Mouse (Mus musculus): Measurements from ENCODE around the gene Irf7.

Irf7 gene

DNA sequence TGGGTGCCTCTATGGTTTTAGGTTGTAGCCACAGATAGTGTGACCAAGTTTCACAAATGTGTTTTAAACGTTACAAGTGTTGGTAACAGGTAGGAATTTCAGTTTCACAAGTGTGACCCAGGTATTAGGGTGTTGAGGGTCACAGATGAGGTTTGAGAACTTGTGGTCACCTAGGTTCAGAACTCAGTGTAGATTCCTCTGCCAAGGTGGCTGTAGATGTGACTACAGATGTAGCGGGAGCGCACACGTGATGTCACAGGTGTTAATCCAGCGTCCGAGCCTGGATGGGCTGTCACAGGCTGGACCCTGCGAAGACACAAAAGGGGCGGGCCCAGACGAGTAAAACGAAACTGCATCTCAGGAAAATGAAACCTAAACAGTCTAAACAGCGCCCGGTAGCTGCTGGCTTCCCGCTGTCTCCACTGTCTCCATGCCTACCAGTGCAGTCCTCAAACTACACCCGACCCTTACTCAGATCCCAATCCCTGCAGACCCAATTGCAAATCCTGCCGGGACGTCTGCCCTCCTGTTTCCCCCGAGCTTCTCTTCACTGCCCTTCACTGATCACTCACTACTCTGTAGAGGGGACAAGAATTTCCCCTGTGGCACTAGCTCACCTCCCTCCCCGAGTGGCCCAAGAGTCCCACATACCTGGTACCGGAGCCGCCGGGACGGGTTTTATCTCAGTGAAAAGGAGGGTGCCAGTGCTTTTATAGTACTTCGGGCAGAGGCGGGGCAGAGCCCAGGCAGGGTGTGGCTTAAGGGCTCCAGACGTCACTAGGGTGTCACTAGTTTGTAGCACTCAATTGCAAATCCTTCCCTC, at the start of gene Irf7:
Irf7 (minus strand) TSS at position 743 of the 823 bp plus-strand sequence.
- CTCF ChIA-PET: interaction anchor here in 3 of 4 experiments (0.6 to 1.2 kb wide), 4 partner anchors 11 to 90 kb away, joined by 3 to 5 read pairs (median 3); partner anchors contain the start of genes Sct (in 2 of the 3) and Cdhr5 (in 1 of the 3)
- POLR2A ChIA-PET: interaction anchor here in 2 of 4 experiments (0.6 to 1.5 kb wide), 8 partner anchors 11 to 72 kb away, joined by 3 to 4 read pairs (median 3); partner anchors contain the start of genes Eps8l2 (in 1 of the 2), Rassf7 (in 1 of the 2) and Sct (in 1 of the 2)

DNA sequence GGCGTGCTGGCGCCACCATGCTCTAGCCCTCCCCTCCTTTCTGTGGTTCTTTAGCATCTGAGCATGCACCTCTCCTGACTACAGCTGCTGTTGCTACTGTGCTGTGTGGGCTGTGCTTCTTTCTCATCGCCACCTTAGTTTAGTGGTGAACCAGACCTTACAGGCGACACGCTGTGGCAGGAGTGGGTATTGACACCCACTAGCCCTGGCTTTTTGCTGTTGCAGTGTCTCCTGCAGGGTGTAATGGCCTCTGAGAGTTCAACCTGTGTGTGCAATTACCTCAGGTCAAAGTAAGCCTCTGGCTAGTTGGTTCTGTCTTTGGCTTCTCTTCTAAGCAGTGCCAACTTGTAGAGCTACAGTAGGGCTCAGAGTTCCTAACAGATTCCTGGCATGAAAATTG, 49.7 kb upstream of the Irf7 start:
- POLR2A ChIA-PET: interaction anchor here in 3 of 4 experiments (1.0 to 1.9 kb wide), 11 partner anchors 10 to 80 kb away, joined by 3 to 10 read pairs (median 4); partner anchors contain the start of genes Deaf1 (in 1 of the 3), Eps8l2 (in 1 of the 3), Irf7 (in 1 of the 3) and Taldo1 (in 1 of the 3)
- CTCF ChIA-PET: interaction anchor here in 3 of 4 experiments (0.5 to 1.6 kb wide), 4 partner anchors 12 to 76 kb away, joined by 3 to 6 read pairs (median 4); partner anchors contain the start of genes Deaf1 (in 1 of the 3), Eps8l2 (in 1 of the 3), Taldo1 (in 1 of the 3) and Tmem80 (in 1 of the 3)

DNA sequence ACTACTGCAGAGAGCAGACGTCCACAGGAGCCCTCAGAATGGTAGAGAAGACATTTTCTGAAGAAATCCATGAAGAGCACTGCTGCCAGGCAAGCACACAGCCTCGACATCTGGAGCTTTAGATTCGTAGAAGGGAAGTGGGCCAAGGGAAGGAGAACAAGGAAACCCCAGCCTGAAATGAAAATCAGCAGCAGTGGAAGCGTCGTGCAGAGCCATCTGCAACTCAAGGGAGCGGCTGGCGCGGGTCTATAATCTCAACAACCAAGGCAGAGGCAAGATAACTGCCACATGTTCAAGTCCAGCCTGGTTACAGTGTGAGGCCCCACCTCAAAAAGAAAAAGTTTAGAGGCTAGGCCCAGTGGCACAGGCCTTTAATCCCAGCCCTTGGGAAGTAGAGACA, 48.8 kb upstream of the Irf7 start:
- ChIA-PET POLR2A (interaction anchor here in 2 of 4 experiments (0.9 to 1.9 kb wide), 5 partner anchors 13 to 77 kb away, joined by 3 to 10 read pairs (median 4); partner anchors contain the start of genes Deaf1 (in 1 of the 2), Eps8l2 (in 1 of the 2), Irf7 (in 1 of the 2) and Taldo1 (in 1 of the 2)), CTCF (interaction anchor here in 2 of 4 experiments (0.6 to 1.1 kb wide), 3 partner anchors 24 to 454 kb away, joined by 3 read pairs; partner anchors contain the start of gene Eps8l2 (in 1 of the 2))

DNA sequence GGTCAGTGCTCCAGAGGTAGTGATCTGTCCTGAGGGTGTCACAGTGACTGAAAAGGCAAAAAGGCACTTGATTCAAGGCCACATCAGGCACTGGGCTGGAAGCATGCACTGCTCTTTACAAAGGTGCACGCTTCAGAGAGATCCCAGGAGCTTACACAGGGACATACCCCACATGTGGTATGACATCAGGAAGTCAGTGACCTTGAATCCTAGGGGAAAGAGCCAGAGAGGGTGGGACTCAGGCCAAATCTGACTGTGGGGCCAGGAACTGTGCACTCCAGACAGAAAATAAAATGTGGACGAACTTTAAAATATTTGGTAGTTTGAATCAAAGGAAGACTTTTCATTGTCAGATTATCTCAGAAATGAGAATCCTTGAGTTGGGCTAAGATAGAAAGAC, 48.1 kb upstream of the Irf7 start:
- POLR2A ChIA-PET: interaction anchor here in 1 of 4 experiments (1.0 to 1.9 kb wide), 6 partner anchors 14 to 79 kb away, joined by 3 to 10 read pairs (median 4); partner anchors contain the start of genes Deaf1, Eps8l2, Irf7 and Taldo1
- CTCF ChIA-PET: interaction anchor here in 1 of 4 experiments (0.9 kb wide), 1 partner anchor 62 kb away, joined by 5 read pairs; no protein-coding TSS in a partner anchor

DNA sequence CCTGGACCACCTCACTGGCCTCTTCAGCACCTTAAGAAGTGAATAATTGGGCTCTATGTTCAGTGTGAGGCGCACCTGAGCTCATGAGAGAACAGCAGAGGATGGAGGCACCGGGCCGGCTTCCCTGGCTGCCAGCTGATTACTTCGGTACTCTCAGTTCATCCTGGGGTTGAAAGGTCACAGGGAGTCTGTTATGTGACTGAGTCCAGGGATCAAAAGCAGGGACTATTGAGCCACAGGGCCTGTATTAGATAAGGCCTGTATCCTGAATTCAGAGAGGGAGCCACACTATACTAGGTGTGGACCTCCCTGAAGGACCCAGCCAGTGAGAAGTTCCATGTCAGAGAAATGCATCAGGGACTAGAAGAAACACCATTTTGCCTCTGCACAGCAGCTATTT, 38.3 kb upstream of the Irf7 start:
- CTCF ChIA-PET: interaction anchor here in 1 of 4 experiments (0.6 kb wide), 1 partner anchor 13 kb away, joined by 3 read pairs; no protein-coding TSS in a partner anchor

DNA sequence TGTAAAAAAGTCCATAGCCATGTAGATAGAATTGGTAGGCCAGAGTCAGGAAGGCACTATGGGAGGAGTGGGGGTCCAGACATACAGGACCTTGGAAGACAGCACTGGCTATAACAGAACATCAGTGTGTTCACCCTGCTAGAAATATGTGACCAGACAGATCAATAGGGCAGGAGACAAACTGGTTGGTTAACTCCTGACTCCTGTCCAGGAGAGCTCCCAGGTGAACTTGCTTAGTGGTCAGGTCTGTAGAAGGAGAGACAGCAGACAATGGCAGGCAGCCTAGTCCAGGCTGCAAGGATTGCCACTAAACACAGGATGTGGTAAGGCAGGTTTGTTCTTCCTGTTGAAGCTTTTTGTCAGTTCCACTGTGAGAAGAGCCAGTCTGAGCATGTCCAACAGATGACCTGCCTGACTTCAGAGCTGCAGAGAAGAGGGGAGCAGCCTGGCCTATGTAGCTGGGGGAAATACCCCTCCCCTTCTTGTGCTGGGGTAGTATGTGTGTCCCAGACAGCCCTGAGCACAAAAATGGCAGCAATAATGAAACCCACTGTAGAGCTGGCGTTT, 36.5 kb upstream of the Irf7 start:
- CTCF ChIA-PET: interaction anchor here in 1 of 4 experiments (1.1 kb wide), 1 partner anchor 24 kb away, joined by 3 read pairs; the partner anchor contains the start of gene Sct
- POLR2A ChIA-PET: interaction anchor here in 3 of 4 experiments (0.6 to 3.0 kb wide), 17 partner anchors 8 to 166 kb away, joined by 3 to 11 read pairs (median 3); partner anchors contain the start of genes Deaf1 (in 2 of the 3), Tmem80 (in 2 of the 3), Cdhr5 (in 1 of the 3) and Drd4 (in 1 of the 3)

More for the DNA sequence above, 38.3 kb upstream of the Irf7 start:
- POLR2A ChIA-PET: interaction anchor here in 1 of 4 experiments (0.6 to 3.0 kb wide), 3 partner anchors 10 to 76 kb away, joined by 3 to 11 read pairs (median 4); partner anchors contain the start of gene Phrf1

DNA sequence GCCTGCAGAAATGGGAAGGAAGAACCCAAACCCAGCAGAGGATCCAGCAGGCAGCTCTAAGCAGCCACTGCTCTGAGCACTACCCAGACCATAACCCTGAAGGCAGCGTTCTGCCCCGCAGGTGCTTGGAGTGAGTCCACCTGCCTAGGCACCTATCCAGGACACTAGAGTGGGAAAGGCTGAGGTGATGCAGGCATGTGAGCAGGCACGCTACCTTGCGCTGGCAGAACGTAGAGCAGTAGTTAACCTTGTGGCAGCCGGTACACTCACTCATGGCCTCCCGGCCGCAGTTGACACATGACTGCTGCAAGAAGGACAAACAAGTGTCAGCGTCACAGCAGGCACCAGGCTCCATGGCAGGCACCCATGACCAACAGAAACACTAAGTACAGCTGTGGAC, 35.1 kb upstream of the Irf7 start:
- ChIA-PET CTCF (interaction anchor here in 2 of 4 experiments (0.6 to 0.8 kb wide), 2 partner anchors 22 to 29 kb away, joined by 3 read pairs; no protein-coding TSS in a partner anchor), POLR2A (interaction anchor here in 2 of 4 experiments (0.6 to 1.9 kb wide), 7 partner anchors 15 to 450 kb away, joined by 3 to 6 read pairs (median 4); partner anchors contain the start of genes Rassf7 (in 1 of the 2) and Sct (in 1 of the 2))

DNA sequence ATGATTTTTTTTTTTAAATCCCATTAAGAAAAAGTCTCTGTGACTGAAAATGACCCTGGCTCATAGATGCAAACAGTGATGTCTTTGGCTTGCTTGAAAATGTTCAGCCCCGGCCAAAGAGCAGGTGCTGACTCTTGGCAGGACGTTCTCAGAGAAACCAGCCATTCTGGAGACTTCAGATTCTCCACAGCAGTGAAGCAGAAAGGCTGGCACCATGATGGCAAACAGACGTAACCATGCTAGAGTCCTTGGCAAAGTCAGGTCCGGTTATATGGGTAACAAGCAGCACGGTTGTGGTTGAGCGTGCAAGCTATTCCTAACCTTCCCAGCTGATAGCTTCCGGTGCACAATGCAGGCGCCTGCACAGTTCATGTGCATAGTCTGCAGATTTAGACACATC, 32.9 kb upstream of the Irf7 start:
- POLR2A ChIA-PET: interaction anchor here in 1 of 4 experiments (0.7 to 1.9 kb wide), 2 partner anchors 9 to 137 kb away, joined by 3 to 4 read pairs; no protein-coding TSS in a partner anchor
- CTCF ChIA-PET: no interaction called here

DNA sequence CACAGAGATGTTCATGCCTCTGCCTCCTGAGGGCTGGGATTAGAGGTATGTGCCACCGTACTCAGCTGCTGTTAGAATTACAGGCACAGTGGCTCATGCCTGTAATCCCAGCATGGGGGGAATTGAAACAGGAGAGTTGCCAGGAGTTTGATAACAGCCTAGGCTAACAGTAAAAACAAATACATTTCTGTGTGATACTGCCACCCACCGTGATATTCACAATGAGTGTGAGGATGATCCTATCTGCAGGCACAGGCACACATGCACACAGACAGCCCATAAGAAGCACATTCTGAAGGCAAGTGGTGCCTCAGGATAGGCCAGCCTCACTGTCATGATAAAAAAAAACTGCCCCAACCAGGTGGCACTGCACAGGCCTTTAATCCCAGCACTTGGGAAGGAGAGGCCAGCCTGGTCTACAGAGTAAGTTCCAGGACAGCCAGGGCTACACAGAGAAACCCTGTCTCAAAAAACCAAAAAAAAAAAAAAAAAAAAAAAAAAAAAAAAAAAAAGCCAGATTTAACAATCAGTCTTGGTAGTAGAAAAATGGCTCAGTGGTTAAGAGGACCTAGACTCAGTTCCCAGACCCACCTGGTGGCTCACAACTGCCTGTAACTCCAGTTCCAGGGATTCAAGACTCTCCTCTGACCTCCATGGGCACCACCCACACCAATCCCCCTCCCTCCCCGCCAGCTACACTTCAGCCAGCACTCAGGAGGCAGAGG, 31.8 kb upstream of the Irf7 start:
- POLR2A ChIA-PET: interaction anchor here in 1 of 4 experiments (1.1 to 1.5 kb wide), 2 partner anchors 49 to 167 kb away, joined by 3 read pairs; no protein-coding TSS in a partner anchor
- CTCF ChIA-PET: interaction anchor here in 1 of 4 experiments (0.6 kb wide), 1 partner anchor 160 kb away, joined by 5 read pairs; no protein-coding TSS in a partner anchor

DNA sequence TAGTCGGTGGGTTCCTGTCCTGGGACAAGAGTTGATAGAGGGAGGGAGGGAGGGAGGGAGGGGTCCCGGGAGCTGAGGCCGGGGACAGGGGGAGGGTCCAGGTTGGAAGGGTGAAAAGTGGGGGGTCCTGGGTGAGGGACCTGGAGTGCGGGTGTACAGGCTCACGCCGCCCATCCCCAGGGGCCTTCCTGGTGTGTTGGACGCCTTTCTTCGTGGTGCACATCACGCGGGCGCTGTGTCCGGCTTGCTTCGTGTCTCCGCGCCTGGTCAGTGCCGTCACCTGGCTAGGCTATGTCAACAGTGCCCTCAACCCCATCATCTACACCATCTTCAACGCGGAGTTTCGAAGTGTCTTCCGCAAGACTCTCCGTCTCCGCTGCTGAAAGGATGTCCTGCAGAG, 28.2 kb upstream of the Irf7 start:
- ChIA-PET CTCF (interaction anchor here in 2 of 4 experiments (0.6 to 1.8 kb wide), 3 partner anchors 11 to 98 kb away, joined by 5 to 7 read pairs (median 6); partner anchors contain the start of gene Taldo1 (in 1 of the 2)), POLR2A (interaction anchor here in 3 of 4 experiments (0.6 to 4.2 kb wide), 18 partner anchors 10 to 146 kb away, joined by 3 to 32 read pairs (median 4); partner anchors contain the start of genes Sct (in 2 of the 3), Cdhr5 (in 1 of the 3), Eps8l2 (in 1 of the 3) and Irf7 (in 1 of the 3))

DNA sequence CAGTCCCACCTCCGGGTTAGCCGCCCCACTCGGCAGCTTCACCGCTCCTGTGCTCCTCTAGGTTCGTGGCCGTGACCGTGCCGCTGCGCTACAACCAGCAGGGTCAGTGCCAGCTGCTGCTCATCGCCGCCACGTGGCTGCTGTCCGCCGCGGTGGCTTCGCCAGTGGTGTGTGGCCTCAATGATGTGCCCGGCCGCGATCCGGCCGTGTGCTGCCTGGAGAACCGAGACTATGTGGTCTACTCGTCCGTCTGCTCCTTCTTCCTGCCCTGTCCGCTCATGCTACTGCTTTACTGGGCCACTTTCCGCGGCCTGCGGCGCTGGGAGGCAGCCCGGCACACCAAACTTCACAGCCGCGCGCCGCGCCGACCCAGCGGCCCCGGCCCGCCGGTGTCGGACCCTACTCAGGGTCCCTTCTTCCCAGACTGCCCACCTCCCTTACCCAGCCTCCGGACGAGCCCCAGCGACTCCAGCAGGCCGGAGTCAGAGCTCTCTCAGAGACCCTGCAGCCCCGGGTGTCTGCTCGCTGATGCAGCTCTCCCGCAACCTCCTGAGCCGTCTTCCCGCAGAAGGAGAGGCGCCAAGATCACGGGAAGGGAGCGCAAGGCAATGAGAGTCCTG, 27.7 kb upstream of the Irf7 start:
- CTCF ChIA-PET: interaction anchor here in 3 of 4 experiments (0.6 to 1.8 kb wide), 6 partner anchors 11 to 98 kb away, joined by 3 to 7 read pairs (median 4); partner anchors contain the start of gene Taldo1 (in 1 of the 3)
- POLR2A ChIA-PET: interaction anchor here in 3 of 4 experiments (0.6 to 4.2 kb wide), 12 partner anchors 10 to 147 kb away, joined by 3 to 32 read pairs (median 4); partner anchors contain the start of genes Sct (in 2 of the 3), Cdhr5 (in 1 of the 3), Eps8l2 (in 1 of the 3) and Irf7 (in 1 of the 3)

DNA sequence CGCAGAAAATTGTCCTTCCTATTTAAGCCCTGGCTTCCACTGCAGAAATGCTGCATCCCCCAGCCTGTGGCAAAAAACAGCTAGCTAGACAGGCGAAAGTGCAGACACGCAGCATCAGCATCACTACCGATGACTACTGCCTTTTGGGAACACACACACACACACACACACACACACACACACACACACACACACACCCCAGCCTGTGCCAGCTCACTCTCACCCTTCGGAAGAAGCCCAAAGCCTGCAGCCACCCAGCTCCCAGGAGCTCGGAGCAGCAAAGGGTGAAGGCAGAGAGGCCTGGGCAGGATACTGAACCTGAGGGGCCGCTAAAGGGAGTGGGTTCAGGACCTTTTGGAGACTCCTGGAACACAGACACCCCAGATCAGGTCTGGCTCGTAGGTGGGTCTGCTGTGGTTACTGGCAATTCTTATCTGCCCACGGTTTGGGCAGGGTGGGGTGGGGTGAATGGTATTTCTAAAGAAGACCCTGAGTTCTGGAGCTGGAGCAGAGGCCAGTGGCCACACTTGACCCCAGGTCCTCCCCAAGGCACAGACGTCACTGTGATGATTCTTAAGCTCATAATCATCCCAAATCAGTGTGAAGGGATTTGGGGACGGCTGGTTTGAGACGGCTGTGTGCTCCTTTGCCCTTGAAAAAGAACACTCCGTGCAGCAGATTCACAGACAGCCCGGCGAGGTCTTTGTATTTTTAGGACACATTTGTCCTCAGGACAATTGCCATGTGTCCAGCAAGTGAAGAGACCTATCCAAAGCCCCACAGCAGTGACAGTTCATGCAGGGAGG, 26.5 kb upstream of the Irf7 start:
- CTCF ChIA-PET: interaction anchor here in 2 of 4 experiments (0.6 to 1.8 kb wide), 4 partner anchors 14 to 212 kb away, joined by 3 to 14 read pairs (median 3); partner anchors contain the start of gene Sct (in 1 of the 2)
- POLR2A ChIA-PET: interaction anchor here (0.6 to 4.2 kb wide), 14 partner anchors 9 to 1342 kb away, joined by 3 to 32 read pairs (median 4); partner anchors contain the start of genes Eps8l2 (in 2 of the 4), Sct (in 2 of the 4) and Cdhr5 (in 1 of the 4)

DNA sequence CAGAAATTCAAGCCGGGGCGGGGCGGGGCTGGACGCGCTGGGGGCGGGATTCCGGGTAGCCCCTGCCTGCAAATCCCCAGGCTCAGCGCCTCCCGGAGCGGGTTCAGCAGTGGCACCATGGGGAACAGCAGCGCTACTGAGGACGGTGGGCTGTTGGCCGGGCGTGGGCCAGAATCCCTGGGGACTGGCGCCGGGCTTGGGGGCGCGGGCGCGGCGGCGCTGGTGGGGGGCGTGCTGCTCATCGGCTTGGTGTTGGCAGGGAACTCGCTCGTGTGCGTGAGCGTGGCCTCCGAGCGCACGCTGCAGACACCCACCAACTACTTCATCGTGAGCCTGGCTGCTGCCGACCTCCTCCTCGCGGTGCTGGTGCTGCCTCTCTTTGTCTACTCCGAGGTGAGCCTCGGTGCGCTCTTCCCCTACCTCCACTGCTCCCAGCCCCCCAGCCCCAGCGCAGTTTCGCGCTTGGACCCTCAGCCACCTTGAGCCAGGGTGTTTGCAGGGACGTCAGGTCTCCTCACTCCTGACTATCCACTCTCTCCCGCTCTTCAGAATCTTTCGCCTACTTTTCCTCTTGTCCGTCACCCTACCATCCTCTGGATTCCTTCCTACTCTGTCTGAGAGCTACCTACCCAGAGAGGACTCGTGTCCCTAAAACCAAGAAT, 25.8 kb upstream of the Irf7 start, which contains the start of gene Drd4:
Drd4 (plus strand) TSS at position 86 of the 662 bp plus-strand sequence.
- CTCF ChIA-PET: interaction anchor here in 1 of 4 experiments (0.6 kb wide), 1 partner anchor 13 kb away, joined by 3 read pairs; the partner anchor contains the start of gene Sct
- POLR2A ChIA-PET: interaction anchor here (0.6 to 4.2 kb wide), 12 partner anchors 9 to 212 kb away, joined by 3 to 32 read pairs (median 4); partner anchors contain the start of genes Sct (in 2 of the 4), Cdhr5 (in 1 of the 4) and Eps8l2 (in 1 of the 4)

DNA sequence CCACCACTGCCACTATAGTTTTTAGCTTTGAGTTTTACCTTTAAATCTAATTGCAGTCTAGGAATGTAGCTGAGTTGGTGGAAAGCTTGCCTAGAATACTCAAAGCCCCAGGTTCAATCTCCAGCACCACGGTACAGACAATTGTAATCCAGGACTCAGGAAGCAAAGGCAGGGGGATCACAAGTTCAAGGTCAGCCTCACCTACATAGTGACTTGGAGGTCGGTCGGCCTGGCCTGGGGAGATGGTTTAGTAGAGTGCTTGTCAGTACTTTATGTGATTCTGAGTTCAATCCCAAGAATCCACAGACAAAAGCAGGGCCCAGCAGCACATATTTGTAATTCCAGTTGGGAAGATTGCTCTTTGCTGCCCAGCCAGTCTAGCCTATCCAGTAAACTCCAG, 21.8 kb upstream of the Irf7 start:
- POLR2A ChIA-PET: interaction anchor here in 1 of 4 experiments (1.0 to 1.6 kb wide), 4 partner anchors 7 to 40 kb away, joined by 3 to 7 read pairs (median 4); partner anchors contain the start of genes Deaf1, Irf7, Sct and Tmem80
- CTCF ChIA-PET: interaction anchor here (0.6 to 1.2 kb wide), 4 partner anchors 9 to 410 kb away, joined by 3 to 5 read pairs (median 4); partner anchors contain the start of gene Sct (in 1 of the 4)
